Mouse (Mus musculus): Measurements from ENCODE around the gene Plxna2.

DNA sequence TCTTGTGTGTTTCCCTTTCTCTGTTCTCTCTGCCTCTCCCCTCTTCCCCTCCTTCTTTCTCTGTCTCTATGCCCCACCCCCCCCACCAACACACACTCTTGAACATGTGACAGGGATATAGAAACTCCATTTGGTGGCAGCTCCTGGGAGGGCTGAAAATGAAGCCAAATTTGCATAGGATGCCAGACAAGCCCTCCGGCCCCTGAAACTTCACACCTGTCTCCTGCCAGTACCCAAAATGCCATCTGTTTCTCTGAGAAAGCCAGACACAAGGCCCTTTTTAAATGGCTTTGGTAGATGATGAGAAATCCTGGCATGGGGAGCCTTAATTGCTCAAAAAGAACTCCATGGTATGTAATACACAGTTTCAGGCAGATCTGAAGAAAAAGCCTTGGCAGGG is 31.3 kb upstream of the Plxna2 start:
- no peak for TF ChIP-seq CTCF (IDR thresholded peaks at IDR 0.05; ENCODE audit: low read depth)
- TF ChIP-seq EP300 (IDR thresholded peaks at IDR 0.05; ENCODE audit: low read depth), result no peak
